Comparison of ENCODE assay signal across 7 mouse cellular contexts in the genomic region with DNA sequence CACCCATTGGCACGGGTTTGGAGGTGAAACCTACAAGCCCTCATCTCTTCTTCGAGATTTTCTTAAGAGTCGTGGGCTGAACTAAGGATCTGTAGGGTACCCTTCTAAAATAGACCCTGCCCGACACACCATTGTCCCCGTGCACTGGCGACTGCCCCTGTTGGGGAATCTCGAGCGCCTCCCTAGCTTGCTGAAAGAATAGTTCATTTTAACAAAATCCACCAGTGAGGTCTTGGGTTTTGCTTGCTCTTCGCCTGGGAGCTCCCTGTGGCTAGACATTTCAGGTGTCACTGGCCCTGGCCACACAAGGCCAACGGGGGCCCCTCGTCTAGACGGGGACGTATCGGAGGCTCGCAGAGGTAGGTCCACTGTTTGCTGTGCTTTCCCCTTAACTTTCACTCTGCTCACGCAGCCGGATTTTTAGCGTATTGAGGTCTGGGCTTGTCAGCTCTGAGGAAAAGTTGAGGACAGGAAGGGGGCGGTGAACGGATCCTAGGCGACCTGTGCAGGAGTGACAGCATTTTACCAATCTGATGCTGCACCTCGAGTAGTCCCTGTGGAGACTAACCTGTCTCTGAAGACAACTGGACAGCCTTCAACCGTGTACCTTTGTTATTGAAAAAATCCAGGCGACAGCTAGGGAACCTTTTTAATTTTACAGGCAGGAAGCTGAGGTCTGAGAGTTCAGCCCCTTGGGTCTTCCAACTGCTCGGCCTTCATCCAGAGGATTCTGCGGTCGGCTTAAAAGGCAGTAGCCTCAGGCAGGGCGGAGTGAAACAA. TPM values are rescaled to one million over a fixed set of nuclear protein-coding genes. Genes with fewer than 3 reads are reported as not detected.
DNase-seq lines count a peak whose midpoint lies in the region; ATAC-seq and TF ChIP-seq lines count a peak whose summit lies in the region.

No protein-coding gene starts in this region.

- TF ChIP-seq CTCF in spleen, adult 2 months (IDR thresholded peaks at IDR 0.05; ENCODE audit: extremely low read depth, insufficient read depth, insufficient read length, insufficient replicate concordance) = no peak

- H3K4me3 ChIP-seq in hindbrain, embryonic 15.5 days = peak overlapping the region; percentile 70
- peak overlapping the region; percentile 94 for H3K4me3 ChIP-seq in spleen, adult 2 months (ENCODE audit: extremely low read depth, insufficient read depth, insufficient read length)

- intact Hi-C loops in left cerebral cortex, postnatal 36 days (cut with DNase I) = loop anchor here (5.0 kb wide), 2 partner anchors 46 to 74 kb away; no protein-coding TSS in a partner anchor

- peak overlapping the region; percentile 88 for H3K27ac ChIP-seq in hindbrain, embryonic 15.5 days (replicated peaks)
- H3K27ac ChIP-seq in spleen, adult 2 months (ENCODE audit: insufficient read depth, low read length) = peak overlapping the region; percentile 97

- no peak; the same call in 1 of the 2 replicates for TF ChIP-seq POLR2A in spleen, adult 2 months (IDR thresholded peaks at IDR 0.05; ENCODE audit: low read depth, low read length)

- peaks cover 40% of the 10 kb centered on the region for H3K4me1 ChIP-seq in hindbrain, embryonic 15.5 days (replicated peaks)
- peaks cover 11% of the 10 kb centered on the region; the same call in 1 of the 2 replicates for H3K4me1 ChIP-seq in spleen, adult 2 months (ENCODE audit: control insufficient read depth, insufficient read depth, insufficient read length)

- peak overlapping the region; percentile 90 for H3K9ac ChIP-seq in hindbrain, embryonic 15.5 days

- no peaks in the 10 kb centered on the region for H3K27me3 ChIP-seq in hindbrain, embryonic 15.5 days
- no peaks in the 10 kb centered on the region; the same call in 1 of the 2 replicates for H3K27me3 ChIP-seq in spleen, adult 2 months (ENCODE audit: control insufficient read depth, insufficient read depth, low read length)

- WGBS in hindbrain, embryonic 15.5 days = under 1% methylated on average over 28 of the region's 28 CpGs
- under 1% methylated on average over 28 of the region's 28 CpGs for WGBS in spleen, adult 2 months

- DNase-seq in R1 (ENCODE audit: low read depth, low spot score) = peak; percentile 32
- peak; percentile 15 for DNase-seq in cerebellum, adult 9-10 months
- DNase-seq in gastrocnemius, adult 18-20 months (ENCODE audit: low spot score) = peak; percentile 33
- peak; percentile 57 to 60 for DNase-seq in left cerebral cortex, postnatal 36 days (ENCODE audit: low spot score in 2 of 2)
- peak; percentile 50 for DNase-seq in mesoderm, embryonic 11.5 days (ENCODE audit: low read depth, low spot score)
- DNase-seq in spleen, adult 2 months (ENCODE audit: low read depth in 1 of 2, low spot score in 2 of 2) = peak in 1 of 2 experiments; percentile 50

- ATAC-seq in hindbrain, embryonic 15.5 days (ENCODE audit: low FRiP score, low read depth) = peak; percentile 50

- H3K36me3 ChIP-seq in hindbrain, embryonic 15.5 days = no peaks in the 10 kb centered on the region
- no peaks in the 10 kb centered on the region for H3K36me3 ChIP-seq in spleen, adult 2 months (ENCODE audit: control insufficient read depth, insufficient read depth, low read length)

- H3K4me2 ChIP-seq in hindbrain, embryonic 15.5 days = peak overlapping the region; percentile 95

- H3K9me3 ChIP-seq in hindbrain, embryonic 15.5 days = no peaks in the 10 kb centered on the region

RNA-seq across cellular contexts. Expression of a gene that starts 1.5 kb away (rescaled TPM):
- total RNA-seq in gastrocnemius, adult 18-20 months (2021) = 1 to 10 TPM; 3.6 to 4.7 TPM
- polyA plus RNA-seq in hindbrain, embryonic 15.5 days (2015; fragmentation: Nextera tagmentation; extraction: Ambion mirVana) = 24.6 and 27.8 TPM in 2 replicates
- 10 to 100 TPM; 15.5 to 17.3 TPM for total RNA-seq in left cerebral cortex, postnatal 36 days (2021)
- 30.5 and 33.1 TPM in 2 replicates for polyA plus RNA-seq in spleen, adult 2 months (2012; rRNA removed)
